Mouse (Mus musculus): ENCODE measurements around the gene Fam69a.

GRCm38 (mm10) chr5:107946475-107946874 is 40.4 kb downstream of the Fam69a start:
- no peak for TF ChIP-seq CTCF (IDR thresholded peaks at IDR 0.05; ENCODE audit: low read depth)
- TF ChIP-seq EP300 (IDR thresholded peaks at IDR 0.05; ENCODE audit: low read depth), result no peak
